Mouse (Mus musculus) cerebellum, adult 11-12 months (tissue): Measurements from ENCODE around the gene Grin2d.

Experiments used
- DNase-seq: peaks from one replicate; pipeline ENCODE4 v3.0.0; 2022

Gene Grin2d

DNA sequence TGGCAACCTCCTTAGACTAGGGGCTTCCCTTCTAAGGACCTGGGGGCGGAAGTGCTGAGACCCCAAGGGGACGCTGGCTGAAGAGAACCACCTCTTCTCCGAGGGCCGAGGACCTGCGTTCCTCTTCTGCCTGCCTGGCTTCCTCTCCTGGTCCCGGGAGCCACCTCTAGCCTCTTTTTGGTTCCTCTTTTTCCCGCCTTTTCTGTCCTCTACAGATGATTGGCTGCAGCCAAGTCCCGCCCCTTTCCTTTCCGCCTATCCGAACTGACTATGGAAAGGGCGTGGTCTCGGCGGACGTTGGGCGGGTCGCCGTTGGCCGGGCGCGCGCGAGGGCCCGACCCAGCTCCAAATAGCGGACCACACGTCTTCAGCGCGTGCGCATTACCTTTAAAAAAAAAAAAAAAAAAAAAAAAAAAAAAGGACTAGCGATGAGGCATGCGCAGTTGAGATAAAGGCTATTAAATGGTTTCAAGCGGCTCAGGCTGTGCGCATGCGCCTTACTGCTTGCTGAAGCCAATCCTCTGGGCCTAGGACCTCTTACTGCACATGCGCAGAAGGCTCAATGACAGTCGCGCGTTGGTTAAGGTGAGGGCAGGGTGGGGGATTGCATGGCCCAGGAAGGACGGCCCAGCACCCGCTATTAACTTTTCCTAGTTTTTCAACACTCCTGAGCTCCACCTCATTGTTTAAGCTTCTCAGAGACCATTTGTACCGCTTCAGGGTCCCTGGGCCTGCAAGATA, 18.5 kb upstream of the Grin2d start, which contains the start of the genes Syngr4 and Tmem143:
Syngr4 (minus strand) TSS at position 198 of the 741 bp plus-strand sequence.
Tmem143 (plus strand) TSS at position 425 of the 741 bp plus-strand sequence.
- peak; percentile 100 for DNase-seq

DNA sequence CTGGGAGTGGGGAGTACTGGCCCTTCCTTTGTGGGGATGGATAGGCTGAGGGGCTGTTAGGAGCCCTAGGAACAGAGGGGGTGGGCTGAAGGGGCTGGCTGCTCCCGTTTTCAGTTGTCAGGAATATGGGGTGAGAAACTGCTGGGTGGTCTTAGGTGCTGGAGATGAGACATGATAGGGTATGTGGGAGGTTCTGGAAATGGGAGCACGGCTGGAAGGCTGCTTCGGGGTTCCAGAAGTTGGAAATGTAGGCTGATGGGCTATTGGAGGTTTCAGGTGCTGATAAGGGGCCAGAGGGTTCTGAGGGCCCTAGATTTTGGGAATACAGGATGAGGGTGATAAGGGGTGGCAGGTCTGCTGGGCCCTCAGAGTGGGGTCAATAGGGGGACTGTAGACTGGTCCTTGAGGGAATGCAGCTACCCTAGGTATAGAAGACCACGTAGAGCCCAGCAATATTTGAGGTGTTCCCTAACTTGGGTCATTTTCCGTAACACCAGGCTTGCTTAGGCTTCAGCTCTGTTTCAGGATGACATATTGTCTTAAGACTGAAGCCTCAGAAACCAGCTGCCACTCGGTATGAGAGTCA, 17.8 kb upstream of the Grin2d start:
- peak; percentile 33 for DNase-seq

DNA sequence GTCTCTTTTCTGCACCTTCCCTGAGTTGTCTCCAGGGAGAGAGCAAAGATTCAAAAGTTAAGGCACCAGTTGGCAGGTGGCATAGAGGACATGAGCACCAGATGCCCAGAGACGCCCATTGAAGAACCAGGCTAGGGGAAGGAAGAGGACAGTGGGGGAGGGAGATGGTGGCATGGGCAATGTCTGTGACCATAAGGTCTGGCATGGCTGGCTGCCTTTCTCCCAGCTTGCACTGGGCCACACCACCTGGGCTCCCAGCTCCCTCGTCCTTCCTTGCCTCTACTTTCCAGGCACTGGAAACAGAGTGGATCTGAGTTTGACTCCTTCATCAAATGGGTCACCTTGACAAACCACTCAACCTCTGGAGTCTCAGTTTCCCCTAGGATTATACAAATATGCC, 14.5 kb upstream of the Grin2d start:
- DNase-seq: no peak

DNA sequence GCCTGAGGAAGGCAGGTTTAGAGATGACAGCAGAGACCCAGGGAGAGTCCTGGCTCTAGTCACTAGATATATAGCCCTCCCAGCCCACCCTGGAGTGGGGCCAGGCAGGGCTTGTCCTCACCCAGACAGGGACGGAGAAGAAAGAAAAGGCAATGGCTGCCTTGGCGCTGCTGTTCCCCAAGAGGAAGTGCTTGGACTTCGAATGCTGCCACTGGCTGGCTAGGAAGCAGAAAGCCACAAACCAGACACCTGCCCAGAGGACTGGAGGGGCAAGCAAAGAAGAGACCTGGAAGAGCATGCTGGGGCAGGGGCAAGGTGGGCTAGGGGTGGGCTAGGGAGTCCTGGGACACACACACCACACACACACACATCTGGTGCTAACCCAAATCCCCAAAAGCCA, 9.1 kb upstream of the Grin2d start:
- DNase-seq: no peak

DNA sequence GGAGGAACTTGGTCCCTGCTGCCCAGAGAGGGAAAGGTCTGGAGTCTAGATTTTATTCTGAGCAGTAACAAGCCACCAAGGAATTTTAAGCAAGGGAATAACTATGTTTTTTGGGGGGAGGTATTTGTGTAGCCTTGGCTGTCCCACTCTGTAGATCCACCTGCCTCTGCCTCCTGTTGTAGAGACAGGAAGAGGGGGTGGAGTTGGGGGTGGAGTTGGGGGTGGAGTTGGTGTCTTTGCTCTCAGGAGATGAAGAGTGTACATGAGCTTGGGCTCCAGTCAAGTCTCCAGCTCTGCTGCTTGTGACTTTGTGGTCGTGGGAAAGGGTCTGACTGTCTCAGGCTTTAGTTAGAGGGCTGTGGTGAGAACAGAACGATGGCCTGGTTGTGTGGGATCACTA, 2.8 kb upstream of the Grin2d start:
- DNase-seq: no peak

DNA sequence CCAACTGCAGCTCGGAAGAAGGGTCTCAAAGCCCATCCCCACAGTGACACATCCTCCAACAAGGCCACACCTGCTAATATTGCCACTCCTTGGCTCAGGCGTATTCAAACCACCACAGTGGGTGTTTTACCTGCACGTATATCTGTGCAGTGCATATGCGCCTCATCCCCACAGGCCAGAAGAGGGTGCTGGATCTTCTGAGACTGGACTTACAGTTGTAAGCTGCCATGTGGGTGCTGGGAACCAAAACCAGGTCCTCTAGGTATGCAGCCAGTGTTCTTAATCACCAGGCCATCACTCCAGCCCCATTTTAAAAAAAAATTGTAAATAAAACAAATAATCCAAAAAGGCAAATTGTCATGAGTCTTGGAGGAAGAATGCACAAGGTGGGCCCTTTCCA, 2.4 kb upstream of the Grin2d start:
- DNase-seq: no peak

DNA sequence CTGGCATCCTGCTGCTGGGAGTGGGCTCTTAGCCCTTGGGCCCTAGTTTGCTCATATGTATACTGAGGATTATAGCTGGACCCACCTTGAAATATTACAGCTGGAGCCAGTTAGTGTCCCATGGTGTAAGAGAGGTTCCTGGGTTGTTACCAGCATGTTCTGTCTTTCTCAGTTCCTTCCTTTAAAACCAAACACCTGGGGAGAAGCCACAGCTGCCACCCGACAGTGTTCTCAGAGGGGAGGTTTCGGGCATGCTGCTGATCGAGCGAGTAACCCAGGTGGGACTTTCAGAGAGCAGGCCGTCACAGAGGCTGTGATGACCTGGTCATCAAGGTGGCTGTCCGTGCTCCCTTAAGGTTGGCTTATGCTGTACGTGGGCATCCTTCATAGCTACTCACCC, 1.3 kb downstream of the Grin2d start:
- no peak for DNase-seq

DNA sequence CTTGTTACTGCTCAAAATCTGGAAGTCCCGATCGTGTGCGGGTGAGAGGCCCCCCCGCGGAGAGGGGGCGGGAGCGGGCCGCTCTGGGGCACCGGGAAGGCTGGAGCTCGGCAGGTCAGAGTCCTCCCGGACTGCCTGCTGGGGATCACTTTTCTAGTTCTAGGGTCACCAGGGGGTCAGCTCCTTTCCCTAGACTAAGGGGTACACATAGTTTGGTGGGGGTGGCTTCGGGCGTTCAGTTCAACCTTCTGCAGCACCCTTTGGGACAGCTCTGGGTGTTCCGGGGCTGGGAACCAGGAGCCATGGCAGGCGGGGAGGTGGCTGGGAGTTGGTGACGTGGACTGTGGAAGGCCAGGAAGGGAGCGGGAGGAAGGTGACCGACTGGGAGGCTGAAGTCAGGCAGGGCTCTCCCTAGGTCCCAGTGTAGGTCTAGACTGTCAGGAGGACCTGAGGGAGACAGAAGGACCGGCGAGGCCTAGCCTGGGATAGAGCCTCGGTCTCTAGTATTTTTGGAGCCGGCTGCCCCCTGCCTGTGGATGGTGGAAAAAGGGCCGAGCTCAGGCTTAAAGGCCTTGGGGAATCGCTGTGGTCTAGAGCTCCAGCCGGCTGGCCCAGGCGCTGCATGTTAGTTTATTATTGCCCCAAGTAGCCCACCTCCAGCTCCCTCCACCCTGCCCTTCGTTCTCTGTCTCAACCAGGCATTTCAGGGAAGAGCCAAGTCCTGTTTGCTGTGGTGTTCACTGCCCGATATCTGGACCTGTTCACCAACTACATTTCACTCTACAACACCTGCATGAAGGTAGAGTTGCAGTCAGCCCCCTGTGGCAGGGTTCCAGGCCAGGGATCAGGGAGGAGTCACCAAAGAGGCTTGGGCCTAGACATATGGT, 4.9 kb downstream of the Grin2d start:
- DNase-seq: peak; percentile 67

DNA sequence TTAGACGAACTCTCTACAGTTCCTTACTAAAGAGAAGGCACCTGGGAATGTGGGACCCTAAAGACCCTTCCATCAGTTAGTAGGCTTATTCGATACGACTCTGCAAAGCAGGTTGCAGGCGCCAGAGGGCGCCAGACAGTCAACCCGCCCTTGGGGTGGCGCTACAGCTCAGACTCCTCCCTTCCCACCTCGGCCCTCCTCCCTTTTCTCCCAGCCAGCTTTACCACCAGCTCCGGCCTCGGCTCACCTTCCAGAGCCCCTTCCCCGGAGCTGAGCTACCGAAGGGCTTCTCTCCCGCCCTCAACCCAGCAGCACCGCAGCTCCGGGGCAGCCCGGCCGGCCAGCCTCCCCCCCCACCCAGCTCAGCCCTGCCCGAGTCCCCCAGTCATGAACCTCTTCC, 5.6 kb downstream of the Grin2d start, which contains the start of gene Kdelr1:
Kdelr1 (plus strand) TSS at position 149 of the 400 bp plus-strand sequence.
- peak; percentile 84 for DNase-seq

DNA sequence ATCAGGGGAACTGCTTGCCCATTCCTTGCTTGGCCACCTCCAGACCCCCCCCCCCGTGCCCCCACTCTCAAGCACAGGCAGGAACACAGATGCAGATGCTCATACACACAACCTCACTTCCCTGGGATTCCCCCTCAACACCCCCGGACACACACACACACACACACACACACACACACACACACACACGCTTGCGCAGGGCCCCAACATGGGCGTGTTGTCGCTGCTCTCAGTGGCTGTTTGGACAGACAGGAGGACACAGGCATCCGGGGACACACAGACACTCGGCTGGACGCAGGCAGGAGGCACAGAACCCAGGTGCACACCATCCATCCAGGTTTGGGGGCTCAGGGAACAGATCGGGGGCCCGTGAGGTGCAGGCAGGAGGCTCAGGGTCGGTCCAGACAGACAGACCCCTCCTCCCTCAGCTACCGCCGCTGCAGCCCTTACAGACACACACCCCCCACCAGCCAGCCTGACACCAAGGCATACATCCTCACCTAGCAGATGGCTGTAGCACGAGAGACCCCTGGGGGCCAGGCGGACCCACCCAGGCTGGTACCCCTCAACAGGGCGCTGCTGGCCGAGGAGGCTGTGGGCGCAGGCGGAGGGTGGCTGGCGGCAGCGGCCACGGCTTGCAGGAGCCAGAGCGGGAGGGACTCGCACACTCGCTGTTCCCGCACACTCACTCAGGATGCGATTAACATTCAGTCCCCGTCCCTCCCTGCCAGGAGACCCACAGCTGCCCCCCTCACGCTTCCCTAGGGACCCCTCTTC, 7.7 kb downstream of the Grin2d start:
- DNase-seq: peak; percentile 34

DNA sequence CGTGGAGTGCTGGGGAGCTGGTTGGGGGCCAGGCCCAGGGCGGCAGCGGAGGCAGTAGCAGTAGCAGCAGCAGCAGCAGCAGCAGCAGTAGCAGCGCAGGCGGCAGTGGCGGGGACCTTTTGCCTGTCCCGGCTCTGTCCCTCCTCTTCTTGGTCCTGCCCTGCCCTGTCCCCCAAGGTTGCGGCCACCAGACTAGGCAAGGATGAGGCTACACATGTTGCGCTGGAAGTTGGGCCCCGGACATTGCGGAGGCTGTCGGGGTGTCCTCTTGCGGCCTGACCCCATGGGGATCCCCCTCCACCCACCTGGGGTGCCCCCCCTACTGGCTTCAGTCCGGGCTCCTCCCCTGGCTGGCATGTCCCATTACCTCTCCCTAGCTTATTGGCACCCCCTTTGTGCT, 8.4 kb downstream of the Grin2d start:
- peak; percentile 42 for DNase-seq

DNA sequence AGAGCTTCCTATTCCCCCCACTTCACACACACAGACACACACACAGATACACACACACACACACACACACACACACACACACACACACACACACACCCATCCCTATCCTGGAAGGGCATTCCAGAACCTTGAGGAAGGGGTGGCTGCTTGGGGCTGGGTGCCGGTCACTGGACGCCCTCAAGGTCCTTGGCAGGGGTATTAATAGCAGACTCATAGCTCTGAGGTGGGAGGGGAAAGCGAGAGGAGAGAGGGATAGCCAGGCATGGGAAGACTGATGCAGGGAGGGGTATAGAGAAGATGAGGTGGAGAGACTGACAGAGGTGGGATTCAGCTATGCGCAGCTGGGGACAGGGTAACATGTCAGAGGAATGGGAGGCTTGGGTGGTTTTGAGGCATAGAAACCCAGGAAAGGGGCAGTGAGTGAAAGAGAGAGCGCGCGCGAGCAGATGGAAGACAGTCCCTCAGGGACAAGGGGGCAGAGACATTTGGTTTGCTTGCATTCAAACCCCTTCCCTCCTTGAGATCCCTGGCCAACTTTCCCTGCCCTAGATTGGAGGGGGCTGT, 9.0 kb downstream of the Grin2d start:
- peak; percentile 14 for DNase-seq

DNA sequence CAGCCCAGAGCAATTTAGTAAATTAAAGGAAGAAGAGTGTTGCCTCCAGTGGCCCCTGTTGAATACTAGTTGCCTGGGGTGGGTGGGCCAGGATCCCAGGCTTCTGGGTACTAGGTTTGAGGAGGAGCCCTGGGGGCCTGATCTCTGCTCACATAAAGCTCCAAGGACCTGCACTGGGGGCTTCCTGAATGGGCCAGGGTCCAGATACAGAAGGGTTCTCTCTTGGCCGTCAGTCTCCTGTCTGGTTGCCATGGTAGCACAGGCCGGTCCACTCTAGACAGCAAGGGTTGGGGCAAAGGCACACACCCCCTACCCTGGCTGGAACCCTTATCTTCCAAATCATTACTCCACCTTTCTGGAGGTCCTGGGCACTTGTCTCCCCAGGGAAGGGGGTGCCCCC, 10.3 kb downstream of the Grin2d start:
- DNase-seq: no peak

DNA sequence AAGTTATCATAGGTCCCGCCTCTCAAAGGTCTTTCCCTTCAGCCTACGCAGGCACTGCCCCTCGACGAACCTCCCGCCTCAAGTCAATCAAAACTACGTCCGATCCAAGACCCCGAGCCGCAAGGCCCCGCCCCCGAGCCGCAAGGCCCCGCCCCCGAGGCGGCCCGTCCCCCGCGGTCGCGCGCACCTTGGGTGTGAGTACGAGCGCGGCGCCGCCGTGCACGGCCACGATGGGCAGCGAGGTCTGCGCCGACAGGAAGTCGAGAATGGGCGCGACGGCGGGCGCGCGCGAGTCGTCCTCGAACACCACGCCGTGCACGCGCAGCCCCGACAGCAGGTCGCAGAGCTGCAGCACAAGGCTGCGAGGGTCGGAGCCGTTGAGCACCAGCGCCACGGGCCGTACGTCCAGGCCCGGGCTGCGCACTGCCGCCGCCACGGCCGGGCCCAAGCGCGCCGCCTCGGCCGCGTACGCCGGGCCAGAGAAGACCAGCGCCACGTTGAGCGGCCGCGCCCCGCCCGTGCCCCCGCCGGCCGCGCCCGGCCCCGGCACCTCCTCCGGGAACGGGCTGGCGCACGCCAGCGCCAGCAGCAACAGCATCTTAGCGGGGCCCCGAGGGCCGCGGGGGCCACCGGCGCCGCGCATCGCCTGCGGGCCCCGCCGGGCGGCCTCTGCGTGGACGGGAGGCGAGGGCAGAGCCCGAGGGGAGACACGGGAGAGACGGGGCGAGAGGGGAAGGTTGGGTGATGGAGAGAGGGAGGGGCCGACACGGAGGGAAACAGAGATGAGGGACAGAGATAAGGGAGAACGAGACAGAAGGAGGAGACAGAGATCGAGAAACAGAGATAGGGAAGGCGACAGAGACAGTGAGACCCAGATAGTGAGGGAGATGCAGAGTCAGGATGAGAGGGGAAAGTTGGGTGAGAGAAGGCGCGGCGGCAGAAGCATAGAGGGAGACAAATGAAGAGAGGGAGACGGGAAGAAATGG, 12.0 kb downstream of the Grin2d start:
- peak; percentile 77 for DNase-seq

DNA sequence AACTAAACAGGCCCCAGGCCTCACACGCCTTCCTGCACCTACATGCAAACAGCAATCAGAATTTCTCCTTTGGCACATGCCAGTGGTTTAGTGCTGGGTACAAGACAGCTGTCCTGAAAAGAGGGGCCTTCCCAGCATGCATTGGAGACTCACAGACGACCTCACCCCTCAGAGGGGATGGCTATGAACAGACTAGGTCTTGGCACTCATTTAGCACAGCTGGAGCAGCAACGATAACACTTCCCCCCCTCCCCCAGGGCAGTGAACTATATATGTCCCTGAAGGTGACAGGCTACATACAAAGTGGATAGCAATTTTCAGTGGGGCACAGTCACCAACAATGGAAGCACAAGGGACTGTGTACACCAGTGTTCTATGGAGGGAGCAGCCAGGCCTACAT, 13.7 kb downstream of the Grin2d start:
- DNase-seq: peak; percentile 22

DNA sequence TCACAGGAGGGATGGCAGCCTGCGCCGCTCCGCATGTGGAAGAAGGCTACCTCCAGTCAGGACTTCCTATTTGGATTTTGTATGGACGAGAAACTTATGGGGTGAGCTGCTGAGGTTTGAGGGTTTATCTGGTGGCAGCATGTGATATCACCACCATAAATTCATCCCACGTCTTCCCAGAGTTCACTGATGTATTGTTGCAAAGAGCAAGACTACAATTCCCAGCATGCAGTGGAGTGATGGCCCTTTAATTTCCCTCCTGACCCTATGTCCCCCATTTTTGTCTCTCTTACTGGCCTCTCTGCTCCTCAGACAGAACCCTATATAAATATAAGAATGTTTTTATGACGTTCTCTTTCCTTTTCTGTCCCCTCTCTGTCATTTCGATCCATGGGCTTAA, 15.4 kb downstream of the Grin2d start:
- DNase-seq: no peak

DNA sequence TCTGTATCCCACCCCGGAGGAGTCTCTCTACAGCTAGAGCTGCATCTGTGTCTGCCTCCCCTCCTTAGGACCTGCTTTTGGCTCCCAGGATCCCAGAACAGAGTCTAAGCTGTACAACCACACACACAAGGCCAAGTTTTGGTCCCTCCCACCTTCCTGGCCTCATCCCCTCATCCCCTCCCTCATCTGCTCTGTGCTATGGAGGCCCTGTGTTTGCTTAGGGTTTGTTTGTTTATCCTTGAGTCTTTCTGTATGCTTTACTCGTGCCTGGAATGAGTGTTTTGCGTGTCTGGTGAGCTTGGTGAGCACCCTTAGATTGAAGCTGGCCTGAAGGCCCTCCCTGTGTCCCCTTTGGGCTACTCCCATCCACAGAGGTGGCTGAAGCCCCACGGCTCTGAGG, 19.2 kb downstream of the Grin2d start:
- no peak for DNase-seq

DNA sequence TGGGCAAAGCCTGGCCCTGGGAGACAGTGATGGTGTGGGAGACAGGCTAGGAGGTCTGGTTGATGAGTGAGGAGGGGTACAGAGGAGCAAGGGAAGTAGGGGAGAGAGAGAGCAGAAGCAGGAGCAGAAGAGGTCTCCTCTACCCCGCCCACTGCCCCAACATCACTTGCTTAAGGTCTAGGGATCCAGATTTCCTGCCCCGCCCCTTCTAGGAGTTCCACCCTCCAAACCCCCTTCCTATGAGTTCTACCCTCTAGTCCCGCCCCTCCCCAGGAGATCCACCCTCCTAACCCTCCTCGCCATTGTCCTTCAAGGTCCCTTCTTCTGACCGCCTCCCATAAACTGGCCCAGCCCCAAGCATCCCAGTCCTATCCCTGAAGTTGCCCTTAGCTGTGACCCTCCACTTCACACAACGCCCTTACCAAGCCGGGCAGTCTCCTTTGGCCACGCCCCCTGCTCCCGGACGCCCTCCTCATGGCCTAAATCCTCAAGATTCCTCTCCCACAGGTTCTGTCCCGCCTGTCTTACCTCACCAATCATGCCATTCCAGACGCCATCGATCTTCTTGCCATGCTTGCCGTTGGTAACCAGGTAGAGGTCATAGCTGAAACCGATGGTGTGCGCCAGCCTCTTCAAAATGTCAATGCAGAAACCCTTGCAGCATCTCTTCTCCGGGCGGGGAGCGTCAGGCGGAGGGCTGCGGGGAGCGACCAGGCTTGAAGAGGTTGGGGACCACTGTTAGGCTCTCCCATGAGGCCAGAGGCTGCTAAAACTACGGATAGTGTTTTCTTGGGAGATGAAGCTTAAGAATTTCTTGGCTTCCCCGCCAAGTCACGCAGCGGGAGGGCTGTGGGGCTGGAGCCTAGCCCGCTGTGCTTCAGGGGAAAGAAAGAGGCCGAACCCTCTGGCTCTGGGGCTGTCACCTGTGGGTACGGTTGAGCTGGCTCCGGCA, 21.0 kb downstream of the Grin2d start:
- DNase-seq: peak; percentile 68

DNA sequence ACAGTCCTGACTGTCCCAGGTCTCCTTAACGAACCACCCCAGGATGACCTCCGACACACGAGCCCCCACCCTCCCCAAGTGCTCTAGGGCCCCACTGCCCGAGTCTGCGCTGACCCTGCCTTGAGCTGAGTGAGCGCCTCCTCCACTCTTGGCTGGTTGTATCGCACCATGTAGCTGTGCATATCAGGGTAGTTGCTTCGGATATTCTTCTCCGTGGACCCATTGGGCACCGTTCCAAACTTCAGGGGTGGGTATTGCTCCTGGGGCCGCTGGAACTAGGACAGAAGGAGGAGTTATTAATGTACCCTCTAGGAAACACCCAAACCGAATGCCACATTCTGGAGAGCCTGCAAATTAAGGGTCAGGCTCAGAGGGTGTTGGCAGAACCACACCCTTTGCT, 25.1 kb downstream of the Grin2d start:
- DNase-seq: no peak

DNA sequence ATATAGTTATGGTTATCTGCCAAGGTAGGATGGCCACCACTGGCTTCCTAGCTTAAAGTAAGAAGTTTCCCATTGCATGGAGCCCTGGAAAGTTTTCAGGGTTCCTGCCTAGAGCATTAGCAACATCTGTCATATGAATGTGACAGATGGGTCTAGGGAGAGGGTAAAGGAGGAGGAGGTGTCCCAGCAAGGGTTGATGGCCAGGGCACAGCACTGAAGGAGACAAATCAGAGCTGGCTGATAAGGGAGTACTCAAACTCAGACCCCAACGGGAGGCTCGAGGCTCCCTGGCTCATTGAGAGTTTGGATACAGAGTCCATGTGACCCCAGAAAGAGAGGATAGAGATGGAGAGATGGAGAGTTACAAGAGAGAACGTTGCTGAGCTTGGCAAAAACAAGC, 27.5 kb downstream of the Grin2d start:
- DNase-seq: no peak
